Mouse (Mus musculus) 416B (cell line): ENCODE measurements around the gene Naa35.
A peak's percentile ranks its signal among the peaks of the same experiment; 100 is the strongest.

Source experiments
- DNase-seq: peaks from one replicate; pipeline ENCODE4 v3.0.0; 2011; ENCODE audit warnings: low read depth

Gene Naa35

GRCm38 (mm10) chr13:59584947-59585647 lies at the start of gene Naa35, which contains the start of gene Agtpbp1:
TSS of gene Naa35 (plus strand) at chr13:59585259.
TSS of gene Agtpbp1 (minus strand) at chr13:59585227.
- DNase-seq, result peak; percentile 99

GRCm38 (mm10) chr13:59535746-59536145 lies 49.3 kb upstream of the Naa35 start:
- DNase-seq, result no peak

GRCm38 (mm10) chr13:59536631-59537030 lies 48.4 kb upstream of the Naa35 start:
- DNase-seq, result no peak

- no peak for DNase-seq
These were observed 46.4 kb upstream of the Naa35 start for GRCm38 (mm10) chr13:59538661-59539060.

GRCm38 (mm10) chr13:59540030-59540429 lies 45.0 kb upstream of the Naa35 start:
- no peak for DNase-seq

- no peak for DNase-seq
These were observed 42.6 kb upstream of the Naa35 start for GRCm38 (mm10) chr13:59542411-59542810.

- peak; percentile 81 for DNase-seq
These were observed 38.0 kb upstream of the Naa35 start for GRCm38 (mm10) chr13:59547091-59547490.

- no peak for DNase-seq
These were observed 37.3 kb upstream of the Naa35 start for GRCm38 (mm10) chr13:59547716-59548115.

- DNase-seq, result no peak
These were observed 35.7 kb upstream of the Naa35 start for GRCm38 (mm10) chr13:59549318-59549798.

GRCm38 (mm10) chr13:59552286-59552685 lies 32.8 kb upstream of the Naa35 start:
- no peak for DNase-seq

GRCm38 (mm10) chr13:59552751-59553150 lies 32.3 kb upstream of the Naa35 start:
- DNase-seq, result peak; percentile 36

GRCm38 (mm10) chr13:59554772-59555505 lies 30.1 kb upstream of the Naa35 start:
- DNase-seq, result no peak

GRCm38 (mm10) chr13:59555613-59556192 lies 29.4 kb upstream of the Naa35 start:
- DNase-seq, result no peak

GRCm38 (mm10) chr13:59556670-59557069 lies 28.4 kb upstream of the Naa35 start:
- peak; percentile 47 for DNase-seq

GRCm38 (mm10) chr13:59557185-59557985 lies 27.7 kb upstream of the Naa35 start:
- DNase-seq, result peak; percentile 82

GRCm38 (mm10) chr13:59558776-59559175 lies 26.3 kb upstream of the Naa35 start:
- DNase-seq, result peak; percentile 94

GRCm38 (mm10) chr13:59562471-59562870 lies 22.6 kb upstream of the Naa35 start:
- DNase-seq, result peak; percentile 70

GRCm38 (mm10) chr13:59564505-59564904 lies 20.6 kb upstream of the Naa35 start:
- no peak for DNase-seq

GRCm38 (mm10) chr13:59564923-59565322 lies 20.1 kb upstream of the Naa35 start:
- no peak for DNase-seq

- no peak for DNase-seq
These were observed 19.0 kb upstream of the Naa35 start for GRCm38 (mm10) chr13:59565945-59566520.

GRCm38 (mm10) chr13:59571107-59571506 lies 14.0 kb upstream of the Naa35 start:
- no peak for DNase-seq

GRCm38 (mm10) chr13:59572549-59572948 lies 12.5 kb upstream of the Naa35 start:
- DNase-seq, result no peak
